ENCODE assay signal across 27 mouse cellular contexts in the genomic region with DNA sequence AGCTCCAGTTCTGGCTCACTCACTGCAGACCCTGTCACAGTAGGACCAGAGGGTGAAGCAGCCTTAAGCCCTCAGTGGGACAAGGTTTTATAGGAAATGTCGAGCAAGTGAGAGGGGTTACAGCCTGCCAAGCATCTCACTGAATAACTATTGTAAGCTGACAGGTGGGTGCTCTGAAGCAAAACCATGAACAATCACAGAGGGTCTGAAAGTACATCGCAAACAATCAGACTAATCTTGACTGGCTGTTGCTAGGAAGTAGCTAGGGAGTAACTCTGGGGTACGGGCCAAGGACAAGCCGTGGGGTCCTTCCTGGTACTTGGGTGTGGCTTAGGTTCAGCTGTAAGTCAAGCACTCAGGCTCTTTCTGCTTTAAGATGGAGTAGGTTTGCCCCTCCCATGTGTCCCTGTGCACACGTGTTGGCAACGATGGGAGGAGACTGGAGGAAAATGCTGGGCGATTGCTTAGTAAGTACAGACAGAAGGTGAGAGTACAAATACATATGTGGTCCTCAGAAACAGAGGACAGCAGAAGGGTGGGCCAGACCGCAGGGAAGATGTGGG. TPM values are rescaled to one million over a fixed set of nuclear protein-coding genes. Genes with fewer than 3 reads are reported as not detected.
A peak's percentile ranks its signal among the peaks of the same experiment; 100 is the strongest.
DNase-seq lines count a peak whose midpoint lies in the region; ATAC-seq and TF ChIP-seq lines count a peak whose summit lies in the region.
"Had no signal": no experiment of that assay in that cellular context is flagged by ENCODE, and none has a peak within 500 bp of the region (broad histone marks: within the 10 kb centered on the region; RNA-seq: fewer than 3 reads in every experiment).

No protein-coding gene starts in this region.

- TF ChIP-seq RAD21 in CH12.LX (IDR thresholded peaks at IDR 0.05; ENCODE audit: low read depth, low read length): no peak

- WGBS in heart, embryonic 11.5 days (ENCODE audit: insufficient replicate concordance): 75% methylated on average over 8 of the region's 8 CpGs
- WGBS in limb, embryonic 10.5 days: 85% methylated on average over 8 of the region's 8 CpGs

- H3K36me3 ChIP-seq in heart, embryonic 11.5 days (ENCODE audit: control insufficient read depth, insufficient read depth, low read length): no peaks in the 10 kb centered on the region
- H3K36me3 ChIP-seq in CH12.LX (replicated peaks in 1 of 2; ENCODE audit: control insufficient read depth in 1 of 2, insufficient read depth in 1 of 2, low read length in 1 of 2): peaks cover 10 to 12% of the 10 kb centered on the region in 2 experiments
- peaks cover 14% of the 10 kb centered on the region for H3K36me3 ChIP-seq in limb, embryonic 10.5 days

- H3K9me3 ChIP-seq in heart, embryonic 11.5 days (replicated peaks; ENCODE audit: control insufficient read depth, low read length): no peaks in the 10 kb centered on the region
- H3K9me3 ChIP-seq in CH12.LX (replicated peaks; ENCODE audit: low read length): no peaks in the 10 kb centered on the region
- H3K9me3 ChIP-seq in limb, embryonic 10.5 days (replicated peaks): no peaks in the 10 kb centered on the region
- H3K9me3 ChIP-seq: embryonic facial prominence, embryonic 15.5 days; forebrain, embryonic 12.5 days; heart, embryonic 12.5 days; megakaryocyte, embryonic 14.5 days; neural tube, embryonic 13.5 days had no signal

- dilution Hi-C loops in CH12.LX (cut with MboI; ENCODE audit: extremely low pct_ligation_motif_present, extremely low pct_unique_long_range_greater_than_20kb, low sequenced_read_pairs): no loop called here

- H3K27me3 ChIP-seq in heart, embryonic 11.5 days (ENCODE audit: control insufficient read depth, insufficient read depth, low read length): no peaks in the 10 kb centered on the region
- no peaks in the 10 kb centered on the region for H3K27me3 ChIP-seq in CH12.LX (replicated peaks)
- H3K27me3 ChIP-seq in limb, embryonic 10.5 days (ENCODE audit: low read depth, poor library complexity, severe bottlenecking): no peaks in the 10 kb centered on the region
- H3K27me3 ChIP-seq: embryonic facial prominence, embryonic 15.5 days; forebrain, embryonic 12.5 days; heart, embryonic 12.5 days; megakaryocyte, embryonic 14.5 days; neural tube, embryonic 13.5 days had no signal

- H3K79me2 ChIP-seq in CH12.LX (replicated peaks; ENCODE audit: control insufficient read depth, extremely low read depth, insufficient read depth, poor library complexity, severe bottlenecking): peaks cover 24% of the 10 kb centered on the region

- H3K4me1 ChIP-seq in heart, embryonic 11.5 days (ENCODE audit: control insufficient read depth, insufficient read depth, low read length): peaks cover 4% of the 10 kb centered on the region
- peaks cover 18 to 56% of the 10 kb centered on the region in 2 experiments for H3K4me1 ChIP-seq in CH12.LX (ENCODE audit: control insufficient read depth in 1 of 2, insufficient read depth in 2 of 2)
- peaks cover 2% of the 10 kb centered on the region; the same call in 1 of the 2 replicates for H3K4me1 ChIP-seq in embryonic fibroblast, embryonic 13.5 days (ENCODE audit: control insufficient read depth, insufficient read depth, low read length)
- H3K4me1 ChIP-seq in limb, embryonic 10.5 days: peaks cover 11% of the 10 kb centered on the region

- no peak for TF ChIP-seq CTCF in CH12.LX (conservative IDR thresholded peaks at IDR 0.05 in 1 of 2, IDR thresholded peaks at IDR 0.05 in 1 of 2; ENCODE audit: low read depth in 2 of 2, low read length in 2 of 2)
- TF ChIP-seq CTCF in embryonic fibroblast, embryonic 13.5 days (IDR thresholded peaks at IDR 0.05; ENCODE audit: borderline replicate concordance, insufficient read depth, low read length): no peak

- DNase-seq in heart, adult 11 months: peak; percentile 88
- peak; percentile 29 for DNase-seq in lung, postnatal 36 days
- no peak for DNase-seq in lung, postnatal 4 days
- DNase-seq in CH12.LX (ENCODE audit: extremely low read depth): peak; percentile 86
- DNase-seq in limb, embryonic 10.5 days (ENCODE audit: low spot score): no peak
- no peak for DNase-seq in spleen, adult 12 weeks (ENCODE audit: low spot score)
- DNase-seq: adrenal gland, postnatal 25 days; cerebellum, adult 8-10 months; gastrocnemius, postnatal 36 days; kidney, adult 2 months; kidney, postnatal 25 days; liver; liver, postnatal 0 days; right cerebral cortex, postnatal 25 days; thymus, adult 2 months had no signal

- no peak overlapping the region for H3K9ac ChIP-seq in heart, embryonic 11.5 days (ENCODE audit: low read depth, low read length)
- peak overlapping the region; percentile 98 for H3K9ac ChIP-seq in CH12.LX (ENCODE audit: insufficient read depth, low read depth)
- H3K9ac ChIP-seq: embryonic facial prominence, embryonic 15.5 days; forebrain, embryonic 12.5 days; heart, embryonic 12.5 days; liver, postnatal 0 days; neural tube, embryonic 13.5 days had no signal

- H3K4me3 ChIP-seq in heart, embryonic 11.5 days (ENCODE audit: low read depth, low read length): no peak overlapping the region
- H3K4me3 ChIP-seq in CH12.LX (replicated peaks in 1 of 3; ENCODE audit: low read depth in 2 of 3, low read length in 2 of 3, poor library complexity in 1 of 3): peak overlapping the region in 1 of 3 experiments; percentile 22
- H3K4me3 ChIP-seq in embryonic fibroblast, embryonic 13.5 days (ENCODE audit: insufficient read depth, low read length): no peak overlapping the region
- no peak overlapping the region for H3K4me3 ChIP-seq in limb, embryonic 10.5 days
- H3K4me3 ChIP-seq: embryonic facial prominence, embryonic 15.5 days; forebrain, embryonic 12.5 days; heart, embryonic 12.5 days; megakaryocyte, embryonic 14.5 days; neural tube, embryonic 13.5 days had no signal

- no peak overlapping the region for H3K4me2 ChIP-seq in heart, embryonic 11.5 days
- H3K4me2 ChIP-seq in CH12.LX (ENCODE audit: insufficient read depth, low read depth, poor library complexity, severe bottlenecking): 0 out of 2 replicates have a peak overlapping the region, but pooled peaks have one; percentile 16
- H3K4me2 ChIP-seq: embryonic facial prominence, embryonic 15.5 days; forebrain, embryonic 12.5 days; heart, embryonic 12.5 days; neural tube, embryonic 13.5 days had no signal

- H3K27ac ChIP-seq in heart, embryonic 11.5 days (ENCODE audit: low read depth, low read length): no peak overlapping the region
- peak overlapping the region; percentile 81 for H3K27ac ChIP-seq in CH12.LX (ENCODE audit: insufficient read depth, low read depth)
- H3K27ac ChIP-seq in embryonic fibroblast, embryonic 13.5 days (ENCODE audit: insufficient read depth, low read length): no peak overlapping the region
- H3K27ac ChIP-seq in limb, embryonic 10.5 days: no peak overlapping the region
- H3K27ac ChIP-seq: embryonic facial prominence, embryonic 15.5 days; forebrain, embryonic 12.5 days; hindbrain, postnatal 0 days; neural tube, embryonic 13.5 days had no signal

- TF ChIP-seq POLR2A in CH12.LX (IDR thresholded peaks at IDR 0.05; ENCODE audit: low read depth, low read length): peak; percentile 40
- TF ChIP-seq POLR2A in embryonic fibroblast, embryonic 13.5 days (IDR thresholded peaks at IDR 0.05; ENCODE audit: low read depth, low read length): 0 out of 2 replicates have a peak, but pooled peaks have one; percentile 8

- no peak for TF ChIP-seq EP300 in CH12.LX (IDR thresholded peaks at IDR 0.05; ENCODE audit: low read length)

- ATAC-seq in heart, embryonic 11.5 days (replicated peaks; ENCODE audit: insufficient number of reproducible peaks, low FRiP score, low TSS enrichment): no peak
- ATAC-seq: activated CD4-positive, CD25-positive, alpha-beta regulatory T cell, adult 4 months; hindbrain, postnatal 0 days; liver, postnatal 0 days had no signal

- in situ Hi-C loops in CH12.LX (cut with MboI; ENCODE audit: low pct_ligation_motif_present, low pct_unique_long_range_greater_than_20kb, low sequenced_read_pairs): loop anchor here (10.0 to 25.0 kb wide), 2 partner anchors 192 to 369 kb away; partner anchors contain the start of gene Nutf2-ps1

TF ChIP-seq in CH12.LX, 34 proteins besides CTCF, POLR2A, EP300 and RAD21 (continues in another document):
- no peak for TF ChIP-seq JUND (conservative IDR thresholded peaks at IDR 0.05; ENCODE audit: low read depth, low read length)
- no peak for TF ChIP-seq GABPA (IDR thresholded peaks at IDR 0.05; ENCODE audit: insufficient replicate concordance, low read depth, low read length)
- 0 out of 2 replicates have a peak, but pooled peaks have one; percentile 28 for TF ChIP-seq TBP (conservative IDR thresholded peaks at IDR 0.05; ENCODE audit: low read depth, low read length)
- no peak for TF ChIP-seq IRF4 (IDR thresholded peaks at IDR 0.05; ENCODE audit: low read depth, low read length)
- TF ChIP-seq USF2 (conservative IDR thresholded peaks at IDR 0.05; ENCODE audit: low read depth, low read length): no peak; the same call in 1 of the 2 replicates
- no peak for TF ChIP-seq MAZ (IDR thresholded peaks at IDR 0.05; ENCODE audit: low read depth, low read length)
- no peak for TF ChIP-seq E2F4 (IDR thresholded peaks at IDR 0.05; ENCODE audit: insufficient replicate concordance, low read depth, low read length)
- TF ChIP-seq ELF1 (IDR thresholded peaks at IDR 0.05; ENCODE audit: low read depth, low read length): no peak
- no peak for TF ChIP-seq ZNF384 (IDR thresholded peaks at IDR 0.05; ENCODE audit: low read depth, low read length)
- TF ChIP-seq ZMIZ1 (IDR thresholded peaks at IDR 0.05; ENCODE audit: low read depth, low read length): no peak
- no peak for TF ChIP-seq SIN3A (IDR thresholded peaks at IDR 0.05; ENCODE audit: low read length)
- TF ChIP-seq RCOR1 (conservative IDR thresholded peaks at IDR 0.05; ENCODE audit: low read depth, low read length): no peak
- TF ChIP-seq UBTF (IDR thresholded peaks at IDR 0.05; ENCODE audit: low read depth, low read length): no peak
- TF ChIP-seq MAX (IDR thresholded peaks at IDR 0.05; ENCODE audit: low read length): peak; percentile 87

RNA-seq across cellular contexts. Expression of gene Smndc1, which starts 2.5 kb away (rescaled TPM):
- polyA plus RNA-seq in heart, embryonic 11.5 days (2014; fragmentation: Nextera tagmentation; extraction: Ambion mirVana): 38.4 and 40.0 TPM in 2 replicates
- total RNA-seq in CH12.LX (2012; rRNA removed) (20.5 and 20.9 TPM in 2 replicates), CH12.LX (2014; rRNA removed) (41.1 and 41.3 TPM in 2 replicates)
- polyA plus RNA-seq in CH12.LX (2012; ENCODE audit: insufficient read length, low read depth): 96.6 and 104 TPM in 2 replicates
- polyA plus RNA-seq in embryonic fibroblast, embryonic 13.5 days (2011; ENCODE audit: insufficient read length, low read depth, missing spikeins): 55.0 and 61.7 TPM in 2 replicates
- 41.2 and 43.8 TPM in 2 replicates for polyA plus RNA-seq in limb, embryonic 10.5 days (2016; fragmentation: Nextera tagmentation; extraction: Ambion mirVana)

RNA-seq across cellular contexts. Expression of gene Gm10197, which starts 21.3 kb away (rescaled TPM):
- 2.1 and 3.5 TPM in 2 replicates for polyA plus RNA-seq in heart, embryonic 11.5 days (2014; fragmentation: Nextera tagmentation; extraction: Ambion mirVana)
- total RNA-seq in CH12.LX (2012; rRNA removed) (3.9 TPM in 1 of 2 replicates, not detected in the other), CH12.LX (2014; rRNA removed) (not detected in 2 replicates)
- polyA plus RNA-seq in CH12.LX (2012; ENCODE audit: insufficient read length, low read depth): 11.5 TPM in 1 of 2 replicates, not detected in the other
- not detected in 2 replicates for polyA plus RNA-seq in embryonic fibroblast, embryonic 13.5 days (2011; ENCODE audit: insufficient read length, low read depth, missing spikeins)
- polyA plus RNA-seq in limb, embryonic 10.5 days (2016; fragmentation: Nextera tagmentation; extraction: Ambion mirVana): 6.6 TPM in 1 of 2 replicates, not detected in the other
- total RNA-seq: adrenal gland, postnatal 25 days; gastrocnemius, postnatal 36 days; heart, postnatal 25 days; hindbrain, postnatal 0 days; layer of hippocampus, postnatal 14 days; left cerebral cortex, postnatal 25 days had no signal
- polyA plus RNA-seq: activated CD4-positive, CD25-positive, alpha-beta regulatory T cell, adult 4 months; embryonic facial prominence, embryonic 15.5 days; heart, embryonic 12.5 days; hindbrain, postnatal 0 days; kidney, adult 2 months; liver, postnatal 0 days; neural tube, embryonic 13.5 days; thymus, adult 2 months had no signal

Comparison
In these comparisons a context has a peak if more than half of its experiments do, and no peak if none do; other contexts are left out.
1. DNase-seq: peak in heart, adult 11 months (single experiment), lung, postnatal 36 days (single experiment) and CH12.LX (single experiment); none in lung, postnatal 4 days (0 of 2), limb, embryonic 10.5 days (single experiment) and spleen, adult 12 weeks (single experiment).